Mouse (Mus musculus): ENCODE measurements around the gene Ndnf. TPM values are rescaled to one million over a fixed set of nuclear protein-coding genes. Genes with fewer than 3 reads are reported as not detected.

The Ndnf gene
- polyA plus RNA-seq, 1 experiment from 2014 or later: 2.2 TPM

DNA sequence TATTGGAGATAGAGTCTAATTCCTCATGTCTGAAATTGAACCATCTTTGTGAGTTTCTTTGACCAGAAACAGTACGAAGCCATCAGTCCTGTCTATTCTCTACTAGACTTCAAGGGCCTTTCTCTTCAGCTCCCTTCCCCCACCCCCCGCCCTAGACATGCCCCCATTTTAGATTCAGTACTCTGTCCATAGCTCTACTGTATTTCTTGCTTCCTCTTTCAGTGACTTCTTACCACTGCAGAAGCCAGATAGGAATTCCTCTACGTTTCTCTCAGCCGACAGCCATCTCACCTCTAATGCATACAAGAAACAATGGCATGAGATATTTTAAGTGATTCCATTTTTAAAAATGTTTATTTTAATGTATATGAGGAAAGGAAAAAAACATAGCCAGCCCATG, 10.1 kb upstream of the Ndnf start:
- DNase-seq (ENCODE audit: low spot score) (no peak), ATAC-seq (replicated peaks; ENCODE audit: low FRiP score, low TSS enrichment, low read depth) (no peak)
- no peaks in the 10 kb centered on the region for H3K36me3 ChIP-seq (ENCODE audit: control insufficient read depth, insufficient read depth, low read length)
- H3K9me3 ChIP-seq (ENCODE audit: control insufficient read depth, low read length): no peaks in the 10 kb centered on the region
- H3K4me2 ChIP-seq (ENCODE audit: low read length): no peak overlapping the region
- H3K27me3 ChIP-seq (replicated peaks; ENCODE audit: control insufficient read depth, insufficient read depth, low read length): no peaks in the 10 kb centered on the region
- 64% methylated on average over 4 of the region's 4 CpGs for WGBS
- no peak overlapping the region for H3K27ac ChIP-seq (ENCODE audit: low read depth)
- no peaks in the 10 kb centered on the region for H3K4me1 ChIP-seq (replicated peaks; ENCODE audit: control insufficient read depth, insufficient read depth, low read length)
- H3K4me3 ChIP-seq (ENCODE audit: low read depth, low read length): no peak overlapping the region
- no peak overlapping the region for H3K9ac ChIP-seq (ENCODE audit: low read length)

DNA sequence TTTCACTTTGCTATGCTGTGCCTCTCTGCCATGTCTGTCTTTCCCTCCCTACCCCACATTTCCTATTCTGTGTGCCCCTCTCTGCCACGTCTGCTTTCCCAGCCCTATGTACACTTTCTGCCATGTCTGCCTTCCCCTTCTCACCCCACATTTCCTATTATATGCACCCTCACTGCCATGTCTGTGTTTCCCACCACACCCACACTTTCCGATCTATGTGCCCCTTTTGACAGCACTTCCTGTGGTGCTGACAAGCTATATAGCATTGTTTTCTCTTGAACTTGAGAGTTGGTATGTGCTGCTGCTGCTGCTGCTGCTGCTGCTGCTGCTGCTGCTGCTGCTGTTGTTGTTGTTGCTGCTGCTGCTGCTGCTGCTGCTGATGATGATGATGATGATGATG, 9.3 kb upstream of the Ndnf start:
- no peaks in the 10 kb centered on the region for H3K36me3 ChIP-seq (ENCODE audit: control insufficient read depth, insufficient read depth, low read length)
- H3K9me3 ChIP-seq (ENCODE audit: control insufficient read depth, low read length): no peaks in the 10 kb centered on the region
- H3K4me2 ChIP-seq (ENCODE audit: low read length): no peak overlapping the region
- no peaks in the 10 kb centered on the region for H3K27me3 ChIP-seq (replicated peaks; ENCODE audit: control insufficient read depth, insufficient read depth, low read length)
- no peak overlapping the region for H3K9ac ChIP-seq (ENCODE audit: low read length)
- no peak overlapping the region for H3K4me3 ChIP-seq (ENCODE audit: low read depth, low read length)
- no peak overlapping the region for H3K27ac ChIP-seq (ENCODE audit: low read depth)
- H3K4me1 ChIP-seq (replicated peaks; ENCODE audit: control insufficient read depth, insufficient read depth, low read length): no peaks in the 10 kb centered on the region
- 63% methylated on average over 2 of the region's 2 CpGs for WGBS
- DNase-seq (ENCODE audit: low spot score): no peak
- no peak for ATAC-seq (replicated peaks; ENCODE audit: low FRiP score, low TSS enrichment, low read depth)

- Histone ChIP-seq H3K9me3 (ENCODE audit: control insufficient read depth, low read length) (no peaks in the 10 kb centered on the region), H3K9ac (ENCODE audit: low read length) (no peak overlapping the region), H3K36me3 (ENCODE audit: control insufficient read depth, insufficient read depth, low read length) (no peaks in the 10 kb centered on the region), H3K27ac (ENCODE audit: low read depth) (no peak overlapping the region), H3K4me3 (ENCODE audit: low read depth, low read length) (no peak overlapping the region), H3K4me2 (ENCODE audit: low read length) (no peak overlapping the region), H3K4me1 (replicated peaks; ENCODE audit: control insufficient read depth, insufficient read depth, low read length) (no peaks in the 10 kb centered on the region), H3K27me3 (replicated peaks; ENCODE audit: control insufficient read depth, insufficient read depth, low read length) (no peaks in the 10 kb centered on the region)
- ATAC-seq (replicated peaks; ENCODE audit: low FRiP score, low TSS enrichment, low read depth): no peak
- WGBS: 59% methylated on average over 6 of the region's 6 CpGs
- no peak for DNase-seq (ENCODE audit: low spot score)
Measured at GRCm38 (mm10) chr6:65663990-65664389, 7.4 kb upstream of the Ndnf start.

- 86% methylated on average over 3 of the region's 3 CpGs for WGBS
- Histone ChIP-seq H3K4me2 (ENCODE audit: low read length) (no peak overlapping the region), H3K9ac (ENCODE audit: low read length) (no peak overlapping the region), H3K27me3 (replicated peaks; ENCODE audit: control insufficient read depth, insufficient read depth, low read length) (no peaks in the 10 kb centered on the region; the same call in 1 of the 2 replicates), H3K27ac (ENCODE audit: low read depth) (no peak overlapping the region), H3K36me3 (ENCODE audit: control insufficient read depth, insufficient read depth, low read length) (no peaks in the 10 kb centered on the region), H3K9me3 (ENCODE audit: control insufficient read depth, low read length) (no peaks in the 10 kb centered on the region), H3K4me1 (replicated peaks; ENCODE audit: control insufficient read depth, insufficient read depth, low read length) (no peaks in the 10 kb centered on the region; the same call in 1 of the 2 replicates), H3K4me3 (ENCODE audit: low read depth, low read length) (no peak overlapping the region)
- ATAC-seq (replicated peaks; ENCODE audit: low FRiP score, low TSS enrichment, low read depth) (no peak), DNase-seq (ENCODE audit: low spot score) (no peak)
Measured at GRCm38 (mm10) chr6:65666295-65666694, 5.1 kb upstream of the Ndnf start.

DNA sequence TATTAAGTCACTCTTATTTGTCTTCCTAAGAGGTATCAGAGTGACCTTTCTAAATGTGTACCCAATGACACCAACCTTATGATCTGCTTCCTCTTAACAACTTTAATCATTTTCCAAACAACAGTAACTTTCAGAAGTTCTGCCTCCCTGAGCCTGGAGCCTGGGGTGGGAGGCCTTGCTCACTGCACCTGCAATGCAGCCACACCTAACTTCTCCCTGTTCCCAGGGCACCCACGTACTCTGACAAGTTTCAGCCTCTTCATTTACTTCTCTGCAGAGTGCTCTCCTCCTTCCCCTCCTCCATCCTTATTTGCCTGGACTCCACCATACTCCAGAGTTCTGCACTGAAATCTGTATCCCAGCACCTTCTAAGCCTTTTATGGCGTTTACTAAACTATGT, 1.4 kb upstream of the Ndnf start:
- Histone ChIP-seq H3K4me1 (replicated peaks; ENCODE audit: control insufficient read depth, insufficient read depth, low read length) (peaks cover 4% of the 10 kb centered on the region; the same call in 1 of the 2 replicates), H3K9me3 (ENCODE audit: control insufficient read depth, low read length) (no peaks in the 10 kb centered on the region), H3K4me2 (ENCODE audit: low read length) (no peak overlapping the region), H3K27ac (ENCODE audit: low read depth) (no peak overlapping the region), H3K9ac (ENCODE audit: low read length) (no peak overlapping the region), H3K36me3 (ENCODE audit: control insufficient read depth, insufficient read depth, low read length) (no peaks in the 10 kb centered on the region), H3K27me3 (replicated peaks; ENCODE audit: control insufficient read depth, insufficient read depth, low read length) (peaks cover 18% of the 10 kb centered on the region), H3K4me3 (ENCODE audit: low read depth, low read length) (no peak overlapping the region)
- 61% methylated on average over 2 of the region's 2 CpGs for WGBS
- DNase-seq (ENCODE audit: low spot score) (no peak), ATAC-seq (replicated peaks; ENCODE audit: low FRiP score, low TSS enrichment, low read depth) (no peak)

DNA sequence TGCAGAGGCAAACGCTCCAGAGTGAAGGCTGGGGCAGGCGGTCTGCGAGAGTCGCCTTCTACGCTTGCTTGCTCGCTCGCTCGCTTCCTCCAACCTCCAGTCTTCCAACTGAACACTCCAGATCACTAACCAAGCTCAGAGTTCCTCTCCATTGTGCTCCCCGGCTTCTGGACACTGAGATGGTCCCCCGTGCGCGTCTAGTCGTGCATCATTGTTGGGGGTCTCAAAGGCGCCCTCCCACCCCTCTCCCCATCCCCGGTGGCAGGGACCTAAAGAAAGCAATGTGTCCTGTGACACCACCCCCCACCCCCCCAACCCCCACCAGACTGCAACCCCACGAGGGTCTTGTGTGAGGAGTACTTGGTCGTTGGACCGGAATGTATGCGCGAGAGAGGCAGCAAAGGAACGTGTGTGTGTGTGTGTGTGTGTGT, 394 bp upstream of the Ndnf start:
- no peak overlapping the region for H3K27ac ChIP-seq (ENCODE audit: low read depth)
- WGBS: 3% methylated on average over 21 of the region's 21 CpGs
- peaks cover 18% of the 10 kb centered on the region for H3K27me3 ChIP-seq (replicated peaks; ENCODE audit: control insufficient read depth, insufficient read depth, low read length)
- peak; percentile 48 for ATAC-seq (replicated peaks; ENCODE audit: low FRiP score, low TSS enrichment, low read depth)
- no peaks in the 10 kb centered on the region for H3K36me3 ChIP-seq (ENCODE audit: control insufficient read depth, insufficient read depth, low read length)
- peak overlapping the region; percentile 71 for H3K4me2 ChIP-seq (ENCODE audit: low read length)
- peaks cover 4% of the 10 kb centered on the region; the same call in 1 of the 2 replicates for H3K4me1 ChIP-seq (replicated peaks; ENCODE audit: control insufficient read depth, insufficient read depth, low read length)
- peak overlapping the region; percentile 20; the same call in 1 of the 2 replicates for H3K9ac ChIP-seq (ENCODE audit: low read length)
- peak overlapping the region; percentile 44 for H3K4me3 ChIP-seq (ENCODE audit: low read depth, low read length)
- H3K9me3 ChIP-seq (ENCODE audit: control insufficient read depth, low read length): no peaks in the 10 kb centered on the region
- DNase-seq (ENCODE audit: low spot score): peak; percentile 70

DNA sequence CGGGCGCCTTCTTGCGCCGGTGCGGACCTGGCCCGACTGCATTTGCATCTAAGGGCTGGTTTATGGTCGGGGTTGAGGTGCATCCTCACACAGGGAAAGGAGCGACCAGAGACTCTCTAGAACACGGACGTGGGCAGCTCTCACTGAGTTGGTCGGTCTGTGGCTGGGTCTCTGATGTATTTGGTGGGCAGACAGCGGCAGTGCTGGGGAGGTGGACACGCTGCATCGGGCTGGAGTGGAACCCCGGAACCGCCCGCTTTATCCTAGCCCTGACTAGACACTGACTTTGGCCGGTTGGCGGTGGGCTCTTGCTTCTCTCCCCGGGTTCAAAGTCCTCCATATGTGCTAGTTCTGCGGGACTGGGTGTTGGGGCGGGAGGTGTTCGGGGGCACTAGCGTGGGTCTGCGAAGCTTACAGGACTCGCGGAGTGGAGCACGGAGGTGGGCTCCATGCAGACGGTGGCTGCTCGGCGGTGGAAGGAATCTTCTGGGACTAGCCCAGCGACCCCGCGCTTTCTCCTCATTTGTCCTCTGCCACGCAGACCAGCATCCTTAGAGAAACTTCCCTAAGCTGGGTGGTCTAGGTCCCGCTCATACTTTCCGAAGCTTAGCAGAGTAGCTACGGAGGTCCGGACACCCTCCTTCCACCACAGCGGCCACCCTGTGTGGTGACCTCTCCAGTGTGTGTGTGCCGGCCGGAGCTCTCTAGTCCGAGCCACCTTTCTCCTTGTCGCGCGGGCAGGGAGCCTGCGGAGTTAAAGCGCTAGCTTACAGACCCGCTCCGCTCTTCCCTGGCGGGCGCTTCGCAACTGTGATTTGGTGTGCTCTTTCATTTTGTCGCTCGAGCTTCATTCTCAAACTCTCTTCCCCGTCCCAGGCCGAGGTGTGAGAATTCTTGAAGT, 991 bp downstream of the Ndnf start:
- no peak overlapping the region for H3K27ac ChIP-seq (ENCODE audit: low read depth)
- 1% methylated on average over 57 of the region's 57 CpGs for WGBS
- DNase-seq (ENCODE audit: low spot score) (peak; percentile 78), ATAC-seq (replicated peaks; ENCODE audit: low FRiP score, low TSS enrichment, low read depth) (peak; percentile 53; the same call in 1 of the 2 replicates)
- H3K9me3 ChIP-seq (ENCODE audit: control insufficient read depth, low read length): no peaks in the 10 kb centered on the region
- H3K36me3 ChIP-seq (ENCODE audit: control insufficient read depth, insufficient read depth, low read length): no peaks in the 10 kb centered on the region
- H3K9ac ChIP-seq (ENCODE audit: low read length): peak overlapping the region; percentile 45
- peak overlapping the region; percentile 71 for H3K4me2 ChIP-seq (ENCODE audit: low read length)
- peak overlapping the region; percentile 44 for H3K4me3 ChIP-seq (ENCODE audit: low read depth, low read length)
- peaks cover 4% of the 10 kb centered on the region; the same call in 1 of the 2 replicates for H3K4me1 ChIP-seq (replicated peaks; ENCODE audit: control insufficient read depth, insufficient read depth, low read length)
- peaks cover 18% of the 10 kb centered on the region for H3K27me3 ChIP-seq (replicated peaks; ENCODE audit: control insufficient read depth, insufficient read depth, low read length)

GRCm38 (mm10) chr6:65693938-65694337, 22.5 kb downstream of the Ndnf start:
- H3K4me3 ChIP-seq (ENCODE audit: low read depth, low read length): no peak overlapping the region
- H3K4me2 ChIP-seq (ENCODE audit: low read length): no peak overlapping the region
- H3K27ac ChIP-seq (ENCODE audit: low read depth): no peak overlapping the region
- no peak for ATAC-seq (replicated peaks; ENCODE audit: low FRiP score, low TSS enrichment, low read depth)
- DNase-seq (ENCODE audit: low spot score): no peak
- no peak overlapping the region for H3K9ac ChIP-seq (ENCODE audit: low read length)
- no peaks in the 10 kb centered on the region for H3K36me3 ChIP-seq (ENCODE audit: control insufficient read depth, insufficient read depth, low read length)
- no peaks in the 10 kb centered on the region for H3K4me1 ChIP-seq (replicated peaks; ENCODE audit: control insufficient read depth, insufficient read depth, low read length)
- no peaks in the 10 kb centered on the region for H3K9me3 ChIP-seq (ENCODE audit: control insufficient read depth, low read length)
- H3K27me3 ChIP-seq (replicated peaks; ENCODE audit: control insufficient read depth, insufficient read depth, low read length): no peaks in the 10 kb centered on the region

DNA sequence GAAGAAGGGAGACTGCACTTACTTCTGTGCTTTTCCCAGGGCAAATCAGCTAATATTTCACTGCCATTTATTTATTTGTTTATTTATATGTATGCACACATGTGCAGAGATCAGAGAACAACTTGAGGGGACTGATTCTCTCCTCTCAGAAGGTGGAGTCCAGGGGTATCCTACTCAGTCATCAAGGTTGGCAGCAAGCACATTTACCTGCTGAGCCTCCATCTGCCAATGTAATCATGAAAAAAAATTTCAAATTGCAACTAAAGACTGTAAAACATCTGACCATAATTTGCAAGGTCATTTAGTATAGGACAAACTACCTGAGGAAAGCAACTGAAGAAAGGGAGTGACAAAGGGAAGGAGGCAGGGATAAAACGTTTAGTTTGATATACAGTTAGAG, 49.3 kb downstream of the Ndnf start:
- H3K9ac ChIP-seq (ENCODE audit: low read length): no peak overlapping the region
- H3K4me2 ChIP-seq (ENCODE audit: low read length): no peak overlapping the region
- no peaks in the 10 kb centered on the region for H3K27me3 ChIP-seq (replicated peaks; ENCODE audit: control insufficient read depth, insufficient read depth, low read length)
- no peaks in the 10 kb centered on the region for H3K9me3 ChIP-seq (ENCODE audit: control insufficient read depth, low read length)
- H3K4me3 ChIP-seq (ENCODE audit: low read depth, low read length): no peak overlapping the region
- no peaks in the 10 kb centered on the region for H3K4me1 ChIP-seq (replicated peaks; ENCODE audit: control insufficient read depth, insufficient read depth, low read length)
- ATAC-seq (replicated peaks; ENCODE audit: low FRiP score, low TSS enrichment, low read depth) (no peak), DNase-seq (ENCODE audit: low spot score) (no peak)
- no peaks in the 10 kb centered on the region for H3K36me3 ChIP-seq (ENCODE audit: control insufficient read depth, insufficient read depth, low read length)
- no peak overlapping the region for H3K27ac ChIP-seq (ENCODE audit: low read depth)
- WGBS: 43% methylated on average over 1 of the region's 1 CpGs
